Mouse (Mus musculus) lung, embryonic 16.5 days (tissue): ENCODE measurements at regions not wholly inside any gene's neighbourhood (a gene's known extent, or its start where the extent isn't known, plus 50 kb on each side); places are given as distances from the start of the nearest gene placed in this dataset.

Source experiments
- ATAC-seq: fragments of 200-750 bp; cut with Nextera tagmentation; 2 replicates; pipeline ENCODE4 v1.8.0; 2017; ENCODE audit warnings: low read depth, mild to moderate bottlenecking, moderate library complexity
- H3K27ac ChIP-seq: fragments of 300-500 bp; sonication (generic); 2 replicates; pipeline ENCODE4 v1.5.1; 2014; ENCODE audit warnings: mild to moderate bottlenecking, control low read depth, low read length
- H3K27me3 ChIP-seq: fragments of 300-500 bp; sonication (generic); 2 replicates; pipeline ENCODE4 v1.6.1; 2014; ENCODE audit warnings: low read depth, low read length, mixed read lengths; ENCODE audit not compliant: control insufficient read depth, insufficient read depth
- H3K36me3 ChIP-seq: fragments of 300-500 bp; sonication (generic); 2 replicates; pipeline ENCODE4 v1.6.1; 2014; ENCODE audit warnings: low read length; ENCODE audit not compliant: control insufficient read depth, insufficient read depth
- H3K4me1 ChIP-seq: fragments of 300-500 bp; sonication (generic); replicated peaks from 2 replicates; pipeline ENCODE4 v1.6.1; 2014; ENCODE audit warnings: low read length, mixed read lengths; ENCODE audit not compliant: control insufficient read depth, insufficient read depth
- H3K4me2 ChIP-seq: fragments of 300-500 bp; sonication (generic); 2 replicates; pipeline ENCODE4 v1.6.1; 2014; ENCODE audit warnings: low read depth, low read length, control low read depth
- H3K4me3 ChIP-seq: fragments of 300-500 bp; sonication (generic); 2 replicates; pipeline ENCODE4 v1.5.1; 2014; ENCODE audit warnings: mild to moderate bottlenecking, low read length, control low read depth
- H3K9ac ChIP-seq: fragments of 300-500 bp; sonication (generic); 2 replicates; pipeline ENCODE4 v1.6.1; 2014; ENCODE audit warnings: low read length, control low read depth
- H3K9me3 ChIP-seq: fragments of 300-500 bp; sonication (generic); 2 replicates; pipeline ENCODE4 v1.6.1; 2016; ENCODE audit warnings: low read length; ENCODE audit not compliant: control insufficient read depth
- WGBS: fragments of 180-500 bp; shearing (Covaris S2); extraction: QIAGEN DNeasy Blood & Tissue Kit; methylation state at CpG from one replicate; pipeline ENCODE4 v1.1.7; 2014; 5-methylcytosine and 5-hydroxymethylcytosine counted together

DNA sequence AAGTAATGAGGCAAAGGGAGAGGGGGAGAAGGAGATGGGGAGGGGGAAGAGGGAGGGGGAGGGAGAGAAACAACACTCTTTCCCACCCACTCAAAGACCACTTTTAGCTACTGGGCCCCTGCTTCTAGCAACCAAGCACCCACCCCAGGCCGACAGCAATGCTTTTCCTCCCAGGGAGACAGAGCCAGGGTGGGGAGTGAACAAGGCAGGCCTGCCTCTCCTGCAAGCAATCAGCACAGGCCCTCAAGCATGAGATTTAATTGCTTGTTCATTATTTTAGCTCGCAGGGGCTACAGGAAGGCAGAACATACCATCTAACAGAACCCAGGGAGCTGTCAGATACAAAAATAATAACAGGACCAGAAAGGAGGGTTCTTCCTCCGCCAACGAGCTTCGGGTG lies 521.7 kb upstream of the Arid1b start:
- 71% methylated on average over 5 of the region's 5 CpGs for WGBS
- Histone ChIP-seq H3K4me3 (no peak overlapping the region), H3K4me2 (no peak overlapping the region), H3K9ac (no peak overlapping the region), H3K27ac (no peak overlapping the region), H3K27me3 (no peaks in the 10 kb centered on the region), H3K9me3 (no peaks in the 10 kb centered on the region), H3K36me3 (no peaks in the 10 kb centered on the region), H3K4me1 (no peaks in the 10 kb centered on the region)
- ATAC-seq: no peak

DNA sequence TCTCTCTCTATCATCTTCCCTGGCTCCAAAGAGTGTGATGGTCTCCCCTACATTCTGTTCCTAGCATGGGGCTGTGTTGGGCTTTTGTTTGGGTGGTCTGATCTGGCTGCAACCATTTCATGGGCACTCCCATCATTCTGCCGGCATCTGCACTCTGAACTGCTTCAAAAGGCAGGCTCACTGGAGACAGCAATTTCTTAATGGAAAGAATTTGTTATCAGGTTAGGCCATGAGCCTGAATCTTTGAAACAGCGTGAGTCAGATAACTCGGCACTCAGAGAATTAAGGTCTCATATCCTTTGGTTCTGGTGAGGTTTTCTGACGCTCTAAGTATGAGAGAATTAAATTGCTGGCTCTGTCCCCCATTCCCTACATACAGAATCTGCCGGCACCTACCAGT lies 519.8 kb upstream of the Arid1b start:
- Histone ChIP-seq H3K4me2 (no peak overlapping the region), H3K27ac (no peak overlapping the region), H3K36me3 (no peaks in the 10 kb centered on the region), H3K4me1 (no peaks in the 10 kb centered on the region), H3K9me3 (no peaks in the 10 kb centered on the region), H3K4me3 (no peak overlapping the region), H3K9ac (no peak overlapping the region), H3K27me3 (no peaks in the 10 kb centered on the region)
- no peak for ATAC-seq
- WGBS: 74% methylated on average over 5 of the region's 5 CpGs

DNA sequence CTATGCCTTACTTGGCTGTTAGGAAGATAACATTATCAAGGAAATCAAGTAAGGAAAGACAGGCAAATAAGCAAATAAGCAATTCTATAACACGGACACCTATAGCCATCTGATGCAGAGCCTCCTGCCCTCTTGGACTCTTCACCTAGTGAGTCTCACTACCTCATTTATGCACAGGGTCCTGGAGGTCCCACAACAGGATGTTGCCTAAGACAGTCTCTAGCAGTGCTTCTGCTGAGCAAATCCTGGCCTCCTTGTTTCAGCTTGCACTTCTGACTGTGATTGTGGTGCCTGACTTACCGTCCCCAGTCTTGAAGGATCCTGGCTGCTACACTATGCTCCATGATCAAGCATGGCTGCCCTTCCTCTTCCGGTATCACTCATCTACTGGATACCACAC lies 518.5 kb upstream of the Arid1b start:
- no peak overlapping the region for H3K4me2 ChIP-seq
- 84% methylated on average over 3 of the region's 3 CpGs for WGBS
- ATAC-seq: no peak
- H3K4me3 ChIP-seq: no peak overlapping the region
- no peak overlapping the region for H3K27ac ChIP-seq
- H3K36me3 ChIP-seq: no peaks in the 10 kb centered on the region
- no peak overlapping the region for H3K9ac ChIP-seq
- H3K9me3 ChIP-seq: no peaks in the 10 kb centered on the region
- no peaks in the 10 kb centered on the region for H3K27me3 ChIP-seq
- H3K4me1 ChIP-seq: no peaks in the 10 kb centered on the region

DNA sequence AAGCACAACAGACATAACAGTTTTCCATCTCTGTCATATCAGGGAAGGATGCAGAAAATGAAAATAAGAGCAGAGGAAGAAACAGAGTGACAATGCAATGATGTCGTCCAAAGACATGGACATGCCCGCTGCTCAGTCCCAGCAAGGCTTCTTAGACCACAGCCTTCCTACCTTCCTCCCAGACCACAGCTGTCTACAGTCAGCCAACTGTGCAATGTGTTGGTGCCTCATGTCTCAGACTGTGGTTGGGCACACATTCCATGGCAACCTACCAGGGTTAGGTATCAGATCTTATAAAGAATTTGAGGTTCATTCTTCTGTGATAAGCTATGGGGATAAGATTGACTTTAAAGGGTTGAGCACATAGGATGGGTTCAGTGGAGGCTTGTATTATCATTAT lies 499.7 kb upstream of the Arid1b start:
- ATAC-seq: no peak
- 87% methylated on average over 2 of the region's 2 CpGs for WGBS
- no peak overlapping the region for H3K4me2 ChIP-seq
- no peak overlapping the region for H3K4me3 ChIP-seq
- H3K9me3 ChIP-seq: no peaks in the 10 kb centered on the region
- H3K9ac ChIP-seq: no peak overlapping the region
- no peaks in the 10 kb centered on the region for H3K27me3 ChIP-seq
- H3K4me1 ChIP-seq: no peaks in the 10 kb centered on the region; the same call in 1 of the 2 replicates
- H3K36me3 ChIP-seq: no peaks in the 10 kb centered on the region
- H3K27ac ChIP-seq: no peak overlapping the region

DNA sequence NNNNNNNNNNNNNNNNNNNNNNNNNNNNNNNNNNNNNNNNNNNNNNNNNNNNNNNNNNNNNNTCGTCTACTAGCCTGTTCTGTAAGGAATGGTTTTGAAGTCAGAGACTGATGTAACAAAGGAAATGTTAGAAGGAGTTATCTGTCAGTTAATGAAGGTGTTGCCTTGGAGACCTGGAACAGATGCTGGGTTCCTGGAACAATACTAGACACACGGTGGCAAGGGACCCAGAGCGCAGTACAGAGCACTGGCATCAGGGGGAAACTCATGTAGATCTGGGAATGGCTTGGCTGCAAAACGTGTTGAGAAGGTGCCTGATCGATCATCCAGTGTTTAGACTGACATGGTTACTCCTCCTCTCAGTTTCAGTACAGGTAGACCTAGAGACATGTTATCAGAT lies 493.6 kb upstream of the Arid1b start:
- no peaks in the 10 kb centered on the region; the same call in 1 of the 2 replicates for H3K4me1 ChIP-seq
- H3K27me3 ChIP-seq: no peaks in the 10 kb centered on the region
- H3K9ac ChIP-seq: no peak overlapping the region
- 73% methylated on average over 5 of the region's 5 CpGs for WGBS
- 0 out of 2 replicates have a peak, but pooled peaks cover 2% of the 10 kb centered on the region for H3K9me3 ChIP-seq
- no peak overlapping the region for H3K27ac ChIP-seq
- ATAC-seq: no peak
- H3K4me3 ChIP-seq: no peak overlapping the region
- H3K4me2 ChIP-seq: no peak overlapping the region
- no peaks in the 10 kb centered on the region for H3K36me3 ChIP-seq

DNA sequence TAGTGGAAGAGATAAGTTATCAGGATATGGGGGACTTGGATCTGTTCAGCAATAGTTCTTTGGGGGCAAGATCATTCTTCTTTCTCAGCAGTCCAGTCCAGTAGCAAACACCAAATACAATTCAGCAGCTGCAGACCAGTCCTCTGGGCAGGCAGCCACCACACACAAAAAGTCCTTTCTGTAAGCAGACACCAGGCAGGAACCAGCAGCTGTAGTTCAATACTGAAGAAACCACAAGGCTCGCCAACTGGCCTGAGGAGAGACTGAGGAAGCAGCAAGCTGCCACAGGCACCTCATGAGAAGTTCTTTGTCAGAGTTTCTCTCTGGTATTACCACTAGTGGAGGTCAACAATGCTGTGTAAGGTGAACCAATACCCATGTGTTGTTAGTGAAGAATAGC lies 493.1 kb upstream of the Arid1b start:
- Histone ChIP-seq H3K4me2 (no peak overlapping the region), H3K4me3 (no peak overlapping the region), H3K36me3 (no peaks in the 10 kb centered on the region), H3K9me3 (0 out of 2 replicates have a peak, but pooled peaks cover 2% of the 10 kb centered on the region), H3K27me3 (no peaks in the 10 kb centered on the region), H3K27ac (no peak overlapping the region), H3K9ac (no peak overlapping the region), H3K4me1 (no peaks in the 10 kb centered on the region; the same call in 1 of the 2 replicates)
- ATAC-seq: no peak
- 68% methylated on average over 1 of the region's 1 CpGs for WGBS

DNA sequence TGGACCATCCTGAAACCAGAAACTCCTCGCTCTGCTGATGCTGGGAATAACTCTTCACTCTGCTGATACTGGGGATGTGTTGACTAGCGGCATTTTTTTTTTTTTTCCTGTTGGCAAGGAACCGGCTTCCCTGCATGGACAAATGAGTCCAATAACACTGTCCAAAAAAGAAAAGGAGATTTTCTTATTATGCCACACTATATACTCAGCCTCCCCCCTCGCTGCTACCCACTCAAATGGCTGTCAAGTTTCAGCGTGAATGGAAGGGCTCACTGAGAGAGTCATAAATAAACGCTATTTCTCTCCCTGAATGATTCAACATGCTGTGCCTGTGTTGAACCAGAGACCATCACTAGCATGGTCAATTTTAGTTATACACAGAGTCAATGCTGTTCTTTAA lies 489.2 kb upstream of the Arid1b start:
- Histone ChIP-seq H3K36me3 (no peaks in the 10 kb centered on the region), H3K4me3 (no peak overlapping the region), H3K4me2 (no peak overlapping the region), H3K9ac (no peak overlapping the region), H3K27me3 (no peaks in the 10 kb centered on the region), H3K4me1 (no peaks in the 10 kb centered on the region), H3K27ac (no peak overlapping the region), H3K9me3 (0 out of 2 replicates have a peak, but pooled peaks cover 2% of the 10 kb centered on the region)
- no peak for ATAC-seq
- WGBS: 56% methylated on average over 6 of the region's 6 CpGs

DNA sequence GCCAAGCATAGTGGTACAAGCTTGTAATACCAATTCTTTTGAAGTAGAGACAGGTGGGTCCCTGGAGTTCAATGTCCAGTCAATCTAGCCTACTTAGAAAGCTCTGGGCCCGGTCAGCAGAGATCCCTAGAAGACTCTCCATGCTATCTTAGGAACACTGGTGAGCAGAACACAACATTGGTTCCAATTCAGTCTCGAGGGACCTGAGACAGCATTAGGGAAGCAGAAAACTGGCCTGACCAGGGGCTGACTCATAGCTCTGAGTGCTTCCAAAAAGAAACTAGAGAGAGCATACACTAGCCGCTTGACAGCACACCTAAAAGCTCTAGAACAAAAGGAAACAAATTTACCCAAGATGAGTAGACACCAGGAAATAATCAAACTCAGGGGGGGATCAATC lies 484.6 kb upstream of the Arid1b start:
- Histone ChIP-seq H3K36me3 (no peaks in the 10 kb centered on the region), H3K9ac (no peak overlapping the region), H3K4me1 (no peaks in the 10 kb centered on the region), H3K27me3 (no peaks in the 10 kb centered on the region), H3K27ac (no peak overlapping the region), H3K4me3 (no peak overlapping the region), H3K4me2 (no peak overlapping the region), H3K9me3 (no peaks in the 10 kb centered on the region)
- no peak for ATAC-seq
- WGBS: 65% methylated on average over 3 of the region's 3 CpGs

DNA sequence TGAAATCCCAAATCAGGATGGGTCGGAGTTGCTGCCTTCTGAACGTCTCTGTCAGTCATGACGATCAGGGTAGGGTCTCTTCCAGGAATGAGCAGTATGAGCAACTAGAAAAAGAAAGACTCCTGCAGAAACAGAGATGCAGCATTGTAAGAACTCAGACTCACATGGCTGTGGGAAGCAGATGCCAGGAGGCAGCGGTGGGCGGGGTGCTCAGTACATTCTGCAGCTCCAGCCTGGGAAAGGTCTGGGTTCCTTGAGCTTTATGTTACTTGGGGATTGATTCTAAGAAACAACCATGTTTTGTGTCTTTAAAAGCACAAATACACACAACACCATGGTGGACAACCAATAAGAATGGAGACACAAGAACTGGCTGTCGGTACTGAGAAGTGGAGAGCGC lies 478.0 kb upstream of the Arid1b start:
- H3K27ac ChIP-seq: no peak overlapping the region
- no peak overlapping the region for H3K4me3 ChIP-seq
- H3K9me3 ChIP-seq: no peaks in the 10 kb centered on the region
- H3K36me3 ChIP-seq: no peaks in the 10 kb centered on the region
- no peaks in the 10 kb centered on the region for H3K27me3 ChIP-seq
- ATAC-seq: no peak
- H3K9ac ChIP-seq: no peak overlapping the region
- 85% methylated on average over 7 of the region's 7 CpGs for WGBS
- no peak overlapping the region for H3K4me2 ChIP-seq
- H3K4me1 ChIP-seq: no peaks in the 10 kb centered on the region

DNA sequence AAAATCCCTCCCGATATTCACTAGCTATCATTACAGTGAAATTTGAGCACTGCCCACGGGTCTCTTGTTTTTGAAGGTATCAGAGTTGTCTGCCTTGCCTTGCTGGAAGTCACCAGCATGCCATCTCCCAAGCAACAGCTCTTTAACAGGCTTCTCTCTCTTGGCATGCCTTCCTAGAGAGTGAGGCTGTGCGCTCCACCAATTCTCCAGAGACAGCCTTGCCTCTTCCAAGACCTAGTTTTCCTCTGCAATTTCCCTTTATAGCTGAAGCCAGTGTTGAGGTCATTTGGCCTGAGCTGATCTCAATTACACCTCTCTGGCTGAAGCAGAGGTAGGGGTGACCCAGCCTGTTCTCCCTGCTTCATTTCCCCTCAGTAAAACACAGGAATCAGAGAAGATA lies 477.3 kb upstream of the Arid1b start:
- Histone ChIP-seq H3K27me3 (no peaks in the 10 kb centered on the region), H3K9ac (no peak overlapping the region), H3K4me2 (no peak overlapping the region), H3K4me1 (no peaks in the 10 kb centered on the region), H3K4me3 (no peak overlapping the region), H3K27ac (no peak overlapping the region), H3K9me3 (no peaks in the 10 kb centered on the region), H3K36me3 (no peaks in the 10 kb centered on the region)
- WGBS: 66% methylated on average over 3 of the region's 3 CpGs
- ATAC-seq: no peak
